Mouse (Mus musculus) lung, embryonic 15.5 days (tissue): ENCODE results near the gene Sulf2. TPM values are rescaled to one million over a fixed set of nuclear protein-coding genes. Genes with fewer than 3 reads are reported as not detected.

ENCODE experiments used
- ATAC-seq: fragments of 200-750 bp; cut with Nextera tagmentation; 2 replicates; pipeline ENCODE4 v1.8.0; 2017; ENCODE audit warnings: moderate number of reproducible peaks, borderline replicate concordance; ENCODE audit not compliant: low FRiP score, low TSS enrichment; ENCODE audit errors: extremely low read depth
- H3K27ac ChIP-seq: fragments of 300-500 bp; sonication (generic); 2 replicates; pipeline ENCODE4 v1.5.1; 2015; ENCODE audit warnings: moderate library complexity, mild to moderate bottlenecking, inconsistent platforms
- H3K27me3 ChIP-seq: fragments of 300-500 bp; sonication (generic); 2 replicates; pipeline ENCODE4 v1.6.1; 2015; ENCODE audit warnings: inconsistent platforms
- H3K36me3 ChIP-seq: fragments of 300-500 bp; sonication (generic); 2 replicates; pipeline ENCODE4 v1.6.1; 2015; ENCODE audit warnings: inconsistent platforms
- H3K4me1 ChIP-seq: fragments of 300-500 bp; sonication (generic); 2 replicates; pipeline ENCODE4 v1.6.1; 2015; ENCODE audit warnings: inconsistent platforms
- H3K4me2 ChIP-seq: fragments of 300-500 bp; sonication (generic); 2 replicates; pipeline ENCODE4 v1.6.1; 2015; ENCODE audit warnings: inconsistent platforms, mild to moderate bottlenecking, moderate library complexity
- H3K4me3 ChIP-seq: fragments of 300-500 bp; sonication (generic); 2 replicates; pipeline ENCODE4 v1.5.1; 2015; ENCODE audit warnings: mild to moderate bottlenecking, inconsistent platforms
- H3K9ac ChIP-seq: fragments of 300-500 bp; sonication (generic); 2 replicates; pipeline ENCODE4 v1.6.1; 2015; ENCODE audit warnings: inconsistent platforms
- H3K9me3 ChIP-seq: fragments of 300-500 bp; sonication (generic); 2 replicates; pipeline ENCODE4 v1.6.1; 2016; ENCODE audit warnings: inconsistent platforms
- WGBS: fragments of 180-500 bp; shearing (Covaris S2); methylation state at CpG from one replicate; pipeline ENCODE4 v1.1.7; 2015; 5-methylcytosine and 5-hydroxymethylcytosine counted together
- polyA plus RNA-seq: library from polyadenylated mRNA; unstranded; fragments of >200 nt; fragmentation: Nextera tagmentation; extraction: Ambion mirVana; gene quantifications from 2 replicates; pipeline ENCODE4 v1.2.1, GENCODE M21; 2015

The Sulf2 gene
- polyA plus RNA-seq, 1 experiment from 2014 or later, result 40.2 TPM

DNA sequence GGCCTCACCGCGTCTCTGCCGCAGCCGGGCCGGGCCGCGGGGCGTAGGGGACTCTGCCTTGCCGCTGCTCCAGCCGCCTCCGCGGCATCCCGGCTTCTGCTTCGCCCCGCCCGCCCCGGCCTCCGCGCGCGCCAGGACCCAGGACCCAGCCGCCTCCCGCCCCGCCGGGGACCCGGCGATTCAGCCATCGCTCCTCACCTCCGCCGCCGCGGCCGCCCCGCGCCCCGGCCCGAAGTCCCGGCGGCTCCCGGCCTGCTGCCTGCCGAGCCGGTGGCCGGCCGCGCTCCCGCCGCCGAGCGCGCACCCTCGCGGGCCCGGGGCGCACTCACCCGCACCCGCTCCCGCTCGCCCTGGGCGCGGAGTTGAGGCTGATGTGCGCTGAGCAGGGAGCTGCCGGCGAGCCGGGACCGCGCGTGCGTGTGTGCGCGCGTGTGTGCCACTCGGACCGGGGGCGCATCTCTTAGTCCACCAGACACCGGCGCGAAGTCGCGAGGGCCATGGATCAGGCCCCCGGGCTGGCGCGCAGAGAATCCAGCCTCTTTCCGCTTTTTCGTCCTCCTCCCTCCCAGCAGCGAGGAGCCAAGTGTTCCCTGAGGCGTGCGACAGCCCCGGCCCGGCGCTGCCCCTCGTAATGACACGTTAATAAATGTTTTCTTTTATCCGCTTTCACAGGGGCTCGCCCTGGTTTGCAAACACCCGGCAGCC is 562 bp downstream of the Sulf2 start:
- Histone ChIP-seq H3K36me3 (no peaks in the 10 kb centered on the region), H3K27me3 (peaks cover 36% of the 10 kb centered on the region; the same call in 1 of the 2 replicates), H3K4me2 (peak overlapping the region; percentile 98), H3K27ac (peak overlapping the region; percentile 54), H3K4me1 (peaks cover 52% of the 10 kb centered on the region), H3K9ac (peak overlapping the region; percentile 57), H3K4me3 (peak overlapping the region; percentile 65), H3K9me3 (no peaks in the 10 kb centered on the region)
- WGBS, result under 1% methylated on average over 95 of the region's 95 CpGs
- peak; percentile 8; the same call in 1 of the 2 replicates for ATAC-seq

DNA sequence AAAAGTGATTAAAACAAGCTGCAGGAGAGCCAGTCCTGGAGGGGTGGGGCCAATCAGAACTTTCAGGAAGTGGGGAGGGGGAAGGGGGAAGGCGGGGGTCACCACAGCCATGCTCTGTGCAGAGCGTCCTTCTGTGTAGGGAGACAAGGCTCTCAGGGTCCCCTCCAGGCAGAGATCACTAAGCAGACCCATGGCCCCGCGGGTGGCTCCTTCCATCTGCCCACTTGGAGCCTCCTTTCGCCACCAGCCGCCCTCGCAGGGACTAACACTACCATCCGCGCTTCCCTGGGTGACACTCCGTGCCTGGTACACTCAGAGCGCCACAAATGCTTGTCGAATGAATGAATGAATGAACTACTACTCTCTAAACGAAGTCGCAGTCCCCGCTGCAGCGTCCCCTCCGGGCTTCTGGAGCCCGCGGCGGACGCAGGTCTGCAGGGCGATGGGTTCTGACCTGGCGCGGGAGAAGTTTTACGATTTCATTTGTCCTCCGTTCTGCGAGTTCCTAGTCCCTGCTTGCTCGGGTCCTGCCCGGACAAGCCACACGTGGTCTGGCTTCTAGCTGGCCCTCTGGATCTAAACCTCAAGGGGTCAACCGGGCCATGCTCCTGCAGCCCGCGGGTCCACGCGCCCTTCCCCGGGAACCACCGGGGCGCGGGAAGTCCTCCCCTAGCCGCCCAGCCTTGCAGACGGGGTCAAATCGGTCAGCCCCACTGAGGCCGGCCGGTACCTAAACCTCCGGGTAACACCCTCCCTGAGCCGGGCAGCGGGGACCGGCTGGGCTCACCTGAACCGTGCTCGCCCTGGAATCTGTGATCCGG is 1.4 kb downstream of the Sulf2 start:
- Histone ChIP-seq H3K4me3 (peak overlapping the region; percentile 65), H3K9me3 (no peaks in the 10 kb centered on the region), H3K4me1 (peaks cover 54% of the 10 kb centered on the region), H3K4me2 (peak overlapping the region; percentile 98), H3K27me3 (peaks cover 36% of the 10 kb centered on the region; the same call in 1 of the 2 replicates), H3K27ac (peak overlapping the region; percentile 54), H3K36me3 (no peaks in the 10 kb centered on the region), H3K9ac (peak overlapping the region; percentile 57)
- peak; percentile 19; the same call in 1 of the 2 replicates for ATAC-seq
- WGBS, result under 1% methylated on average over 51 of the region's 51 CpGs

DNA sequence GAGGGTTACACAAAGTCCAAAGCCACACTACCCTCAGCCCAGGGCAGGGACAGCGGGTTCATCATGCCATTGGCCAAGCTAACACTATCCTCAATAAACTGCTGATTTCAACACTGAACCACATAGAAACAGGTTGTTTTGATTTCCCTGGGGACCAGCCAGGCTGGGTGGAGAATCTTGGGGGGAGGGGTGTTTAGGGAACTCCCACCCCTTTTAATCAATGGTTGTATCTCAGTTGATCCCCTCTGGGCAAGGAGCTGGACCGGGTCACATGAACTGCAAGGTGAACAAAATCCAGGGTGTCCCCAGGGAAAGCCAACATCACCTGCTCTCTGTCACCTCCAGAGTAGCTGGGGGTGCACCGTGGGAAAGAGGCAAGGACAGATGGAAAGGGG is 2.1 kb downstream of the Sulf2 start:
- no peaks in the 10 kb centered on the region for H3K36me3 ChIP-seq
- H3K4me3 ChIP-seq, result peak overlapping the region; percentile 65; the same call in 1 of the 2 replicates
- no peak overlapping the region for H3K27ac ChIP-seq
- ATAC-seq, result no peak
- H3K9me3 ChIP-seq, result no peaks in the 10 kb centered on the region
- peaks cover 36% of the 10 kb centered on the region; the same call in 1 of the 2 replicates for H3K27me3 ChIP-seq
- peaks cover 60% of the 10 kb centered on the region for H3K4me1 ChIP-seq
- WGBS, result 30% methylated on average over 3 of the region's 3 CpGs
- H3K9ac ChIP-seq, result no peak overlapping the region
- peak overlapping the region; percentile 98 for H3K4me2 ChIP-seq

DNA sequence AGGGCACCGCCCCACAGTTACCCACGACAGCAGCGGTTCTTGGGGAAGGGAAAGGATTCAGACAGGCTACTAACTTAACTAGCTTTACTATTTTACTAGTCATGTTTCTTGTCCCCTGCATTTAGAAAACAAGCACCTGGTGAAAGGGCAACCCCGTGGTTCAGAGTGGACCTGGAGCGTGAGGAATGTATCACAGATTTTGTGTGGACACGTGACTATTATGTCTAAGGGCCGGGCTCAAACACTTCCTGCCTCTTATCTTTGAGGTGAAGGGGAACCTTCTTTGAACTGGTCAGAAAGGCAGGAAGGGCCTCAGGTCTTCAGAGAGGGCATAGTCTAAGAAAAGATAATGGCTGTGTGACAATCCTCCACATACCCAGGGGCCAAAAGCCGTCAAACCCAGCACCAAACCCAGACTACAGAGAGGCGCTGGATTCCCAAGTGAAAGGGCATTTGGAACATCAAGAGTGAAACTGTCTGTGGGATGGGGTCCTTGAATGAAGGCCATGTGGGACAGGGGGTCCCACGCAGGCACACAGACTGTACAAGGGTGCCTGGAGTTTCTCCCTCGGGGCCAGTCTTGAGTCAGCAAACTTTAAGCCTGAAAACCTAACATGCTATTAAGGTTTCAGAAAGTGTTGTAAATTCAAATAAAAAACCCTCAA is 2.6 kb downstream of the Sulf2 start:
- 52% methylated on average over 11 of the region's 11 CpGs for WGBS
- no peaks in the 10 kb centered on the region for H3K36me3 ChIP-seq
- no peak overlapping the region for H3K9ac ChIP-seq
- peaks cover 32% of the 10 kb centered on the region; the same call in 1 of the 2 replicates for H3K27me3 ChIP-seq
- H3K4me3 ChIP-seq, result no peak overlapping the region; the same call in 1 of the 2 replicates
- no peak overlapping the region for H3K27ac ChIP-seq
- no peaks in the 10 kb centered on the region for H3K9me3 ChIP-seq
- no peak for ATAC-seq
- peaks cover 65% of the 10 kb centered on the region for H3K4me1 ChIP-seq
- H3K4me2 ChIP-seq, result peak overlapping the region; percentile 98

DNA sequence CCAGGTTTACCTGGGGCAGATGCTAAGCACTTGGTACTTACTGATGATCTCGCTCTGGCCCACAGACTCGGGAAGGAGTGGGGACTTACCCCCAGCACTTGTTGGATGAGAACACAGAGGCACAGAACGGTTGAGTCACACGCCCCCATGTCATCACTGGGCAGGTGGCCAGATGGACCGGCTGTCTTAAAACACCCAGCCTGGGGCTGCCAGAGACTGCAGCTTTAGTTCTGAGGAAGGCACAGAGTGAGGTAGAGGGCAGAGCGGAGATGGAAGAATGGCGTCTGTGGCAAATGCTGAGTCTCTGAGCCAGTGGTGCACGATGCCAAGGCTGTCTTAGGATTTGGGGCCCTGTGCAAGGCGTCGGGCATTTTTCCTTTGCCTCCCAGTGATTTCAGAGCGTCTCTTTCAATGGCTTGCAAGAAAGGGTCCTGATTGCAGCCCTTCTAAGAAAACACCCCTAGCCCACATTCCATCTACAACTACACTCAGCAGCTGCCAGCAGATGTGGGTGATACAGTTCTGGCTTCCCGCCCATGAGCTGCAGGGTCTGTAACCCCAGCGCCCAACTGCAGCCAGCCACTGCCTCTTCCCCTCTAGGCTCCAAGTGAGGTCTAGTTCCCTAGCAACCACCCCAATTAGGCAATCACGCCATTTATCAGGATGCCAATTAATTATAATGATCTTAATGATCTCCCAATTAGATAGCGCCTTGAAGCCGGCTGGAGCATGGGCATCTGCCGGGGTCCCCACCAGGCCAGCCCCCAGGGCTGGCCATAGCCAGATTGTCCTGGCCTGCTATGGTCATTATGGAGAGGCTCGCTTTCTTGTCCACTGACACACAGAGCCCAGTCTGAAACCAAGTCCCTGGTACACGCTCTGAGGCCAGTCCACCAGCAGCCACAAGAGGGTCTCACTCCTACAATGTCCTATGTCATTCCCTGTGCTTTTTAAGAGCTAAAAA is 3.7 kb downstream of the Sulf2 start:
- Histone ChIP-seq H3K4me3 (no peak overlapping the region), H3K36me3 (no peaks in the 10 kb centered on the region), H3K27me3 (peaks cover 30% of the 10 kb centered on the region; the same call in 1 of the 2 replicates), H3K4me1 (peaks cover 67% of the 10 kb centered on the region), H3K9me3 (no peaks in the 10 kb centered on the region), H3K9ac (no peak overlapping the region), H3K27ac (no peak overlapping the region), H3K4me2 (peak overlapping the region; percentile 12; the same call in 1 of the 2 replicates)
- ATAC-seq, result peak; percentile 40; the same call in 1 of the 2 replicates
- WGBS, result 36% methylated on average over 19 of the region's 19 CpGs

DNA sequence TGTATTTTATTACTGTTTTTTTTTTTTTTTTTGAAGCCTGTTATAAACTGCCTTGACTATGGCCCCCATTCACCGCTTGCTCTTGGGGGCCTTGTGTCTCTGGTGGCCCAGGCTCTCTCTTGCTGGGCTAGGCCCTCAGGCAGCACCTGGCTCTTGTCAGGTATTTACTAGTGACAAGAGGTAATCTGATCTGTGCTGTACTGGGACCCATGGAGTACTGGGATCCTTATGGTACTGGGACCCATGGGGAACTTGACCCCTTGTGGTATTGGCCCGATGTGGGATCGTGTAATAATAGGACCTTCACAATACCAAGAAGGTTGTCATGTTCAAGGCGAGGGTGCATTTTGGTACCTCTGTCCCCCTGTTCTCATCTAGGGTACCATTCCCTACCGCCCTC is 4.9 kb downstream of the Sulf2 start:
- H3K4me3 ChIP-seq, result no peak overlapping the region
- H3K9ac ChIP-seq, result no peak overlapping the region
- no peak for ATAC-seq
- no peaks in the 10 kb centered on the region for H3K36me3 ChIP-seq
- WGBS, result 71% methylated on average over 5 of the region's 5 CpGs
- no peak overlapping the region for H3K4me2 ChIP-seq
- H3K9me3 ChIP-seq, result no peaks in the 10 kb centered on the region
- H3K27ac ChIP-seq, result no peak overlapping the region
- H3K27me3 ChIP-seq, result peaks cover 25% of the 10 kb centered on the region; the same call in 1 of the 2 replicates
- peaks cover 58% of the 10 kb centered on the region for H3K4me1 ChIP-seq

DNA sequence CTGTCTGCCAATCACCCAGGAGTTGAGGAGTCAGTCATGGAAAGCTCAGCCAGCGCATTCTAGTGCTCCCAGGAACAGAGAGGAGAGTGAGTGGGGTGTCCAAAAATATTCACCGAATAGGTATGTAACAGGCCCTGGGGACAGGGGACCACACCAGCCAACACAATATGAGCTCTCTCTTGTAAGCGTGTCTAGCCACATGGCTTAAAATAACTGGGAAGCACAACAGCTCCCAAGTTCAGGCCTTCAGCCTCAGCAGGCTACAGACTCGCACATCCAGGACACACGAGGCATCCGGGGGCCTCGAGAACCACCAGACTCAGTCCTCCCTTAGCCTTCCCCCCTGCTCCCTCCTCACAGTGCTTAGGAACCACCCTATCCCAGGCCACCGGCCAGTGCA is 6.0 kb downstream of the Sulf2 start:
- no peaks in the 10 kb centered on the region for H3K9me3 ChIP-seq
- peaks cover 25% of the 10 kb centered on the region; the same call in 1 of the 2 replicates for H3K27me3 ChIP-seq
- WGBS, result 83% methylated on average over 8 of the region's 8 CpGs
- peaks cover 58% of the 10 kb centered on the region for H3K4me1 ChIP-seq
- no peak overlapping the region for H3K27ac ChIP-seq
- H3K36me3 ChIP-seq, result no peaks in the 10 kb centered on the region
- no peak overlapping the region for H3K4me2 ChIP-seq
- H3K9ac ChIP-seq, result no peak overlapping the region
- H3K4me3 ChIP-seq, result no peak overlapping the region
- no peak for ATAC-seq

DNA sequence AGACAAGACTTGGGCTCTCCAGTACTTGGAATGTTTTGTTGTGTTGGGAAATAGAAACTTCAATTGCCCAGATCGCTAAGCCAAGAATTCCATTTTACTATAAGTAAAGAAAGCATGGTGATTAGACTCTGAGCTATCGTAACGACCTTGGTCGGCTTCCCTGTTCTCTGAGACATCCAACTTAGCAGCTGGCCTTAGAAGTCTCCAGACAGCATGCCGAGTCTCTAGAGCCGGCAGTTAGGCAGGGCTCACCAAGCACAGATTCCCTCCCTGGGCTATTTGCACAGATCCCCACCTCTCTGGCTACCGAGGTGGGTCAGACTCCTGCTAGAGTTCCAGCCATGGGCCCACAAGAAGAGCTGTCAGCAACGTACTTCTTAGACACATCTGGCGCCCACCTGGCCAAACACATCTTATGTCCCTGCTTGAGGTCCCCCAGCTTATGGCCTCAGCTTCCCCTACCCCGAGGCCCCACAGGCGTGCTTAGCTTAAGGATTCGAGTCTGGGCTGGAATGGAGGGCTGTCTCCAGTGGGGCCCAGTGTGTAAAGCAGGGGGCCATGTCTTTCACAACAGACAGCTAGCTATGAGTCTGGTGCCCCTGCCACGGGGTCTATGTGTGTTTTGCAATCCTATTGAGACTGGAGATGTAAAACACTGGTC is 6.7 kb downstream of the Sulf2 start:
- Histone ChIP-seq H3K4me3 (no peak overlapping the region), H3K9me3 (no peaks in the 10 kb centered on the region), H3K27me3 (peaks cover 23% of the 10 kb centered on the region; the same call in 1 of the 2 replicates), H3K27ac (no peak overlapping the region), H3K36me3 (no peaks in the 10 kb centered on the region), H3K9ac (no peak overlapping the region), H3K4me1 (peaks cover 51% of the 10 kb centered on the region), H3K4me2 (no peak overlapping the region)
- ATAC-seq, result no peak
- 23% methylated on average over 13 of the region's 13 CpGs for WGBS

DNA sequence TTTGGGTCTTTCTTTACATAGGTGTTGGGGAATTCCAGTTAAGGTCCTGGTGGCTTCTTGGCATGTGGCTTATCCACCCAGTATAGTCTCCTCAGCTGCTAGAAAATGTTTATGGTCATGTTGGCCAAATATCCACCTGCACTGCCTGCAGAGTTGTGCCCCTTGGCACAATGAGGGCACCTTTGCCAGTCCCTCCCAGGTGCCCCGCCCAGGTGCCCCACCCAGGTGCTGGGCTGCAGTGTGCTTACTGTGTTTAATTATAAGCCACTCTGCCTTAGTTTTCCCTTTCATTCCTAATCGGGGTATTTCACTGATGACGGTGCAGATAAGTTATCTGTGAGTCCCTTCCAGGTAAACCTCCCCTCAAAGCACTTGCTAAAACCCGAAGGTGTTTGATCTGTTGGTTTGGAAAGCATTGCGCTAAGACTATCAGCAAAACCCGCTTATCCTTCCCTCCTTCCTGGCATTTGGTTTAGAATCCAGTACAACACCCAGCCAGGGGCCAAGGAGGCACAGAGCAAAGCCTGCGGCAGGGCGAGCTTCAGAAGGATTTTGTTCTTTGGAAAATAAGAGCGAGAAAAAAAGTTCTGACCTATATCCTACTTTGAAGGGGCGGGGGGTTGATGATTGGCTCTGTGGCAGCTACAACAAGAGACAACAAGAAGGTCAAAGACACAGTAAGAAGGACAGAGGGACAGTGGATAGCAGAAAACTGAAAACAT is 7.4 kb downstream of the Sulf2 start:
- Histone ChIP-seq H3K27me3 (peaks cover 17% of the 10 kb centered on the region; the same call in 1 of the 2 replicates), H3K36me3 (no peaks in the 10 kb centered on the region), H3K4me3 (no peak overlapping the region), H3K4me1 (peaks cover 46% of the 10 kb centered on the region), H3K9ac (no peak overlapping the region), H3K9me3 (no peaks in the 10 kb centered on the region), H3K4me2 (no peak overlapping the region), H3K27ac (no peak overlapping the region)
- no peak for ATAC-seq
- 59% methylated on average over 10 of the region's 10 CpGs for WGBS

DNA sequence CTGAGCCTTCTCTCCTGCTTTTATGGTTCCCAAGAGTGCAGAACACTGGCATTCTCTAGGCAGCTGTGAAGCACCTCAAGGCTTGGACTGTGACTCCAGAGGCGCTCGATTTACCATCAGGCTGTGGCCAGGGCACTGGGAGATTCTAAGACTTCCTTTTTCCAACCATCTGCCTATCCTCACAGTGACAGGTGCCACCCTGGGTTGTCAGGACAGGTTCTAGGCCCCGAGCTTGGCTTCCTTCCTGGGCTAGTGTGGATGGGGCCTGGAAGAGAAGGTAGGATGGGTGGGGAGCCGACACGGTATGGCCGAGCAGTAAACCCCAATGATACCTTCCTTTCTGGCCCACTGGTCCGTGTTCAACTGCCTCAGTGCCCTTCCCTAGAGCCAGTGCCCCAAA is 9.0 kb downstream of the Sulf2 start:
- Histone ChIP-seq H3K27me3 (peaks cover 14% of the 10 kb centered on the region; the same call in 1 of the 2 replicates), H3K9ac (no peak overlapping the region), H3K27ac (no peak overlapping the region), H3K4me2 (no peak overlapping the region), H3K4me3 (no peak overlapping the region), H3K36me3 (no peaks in the 10 kb centered on the region), H3K9me3 (no peaks in the 10 kb centered on the region), H3K4me1 (peaks cover 37% of the 10 kb centered on the region)
- no peak for ATAC-seq
- 86% methylated on average over 7 of the region's 7 CpGs for WGBS
